Mouse (Mus musculus): ENCODE data around the gene Zdhhc4.

Gene Zdhhc4

DNA sequence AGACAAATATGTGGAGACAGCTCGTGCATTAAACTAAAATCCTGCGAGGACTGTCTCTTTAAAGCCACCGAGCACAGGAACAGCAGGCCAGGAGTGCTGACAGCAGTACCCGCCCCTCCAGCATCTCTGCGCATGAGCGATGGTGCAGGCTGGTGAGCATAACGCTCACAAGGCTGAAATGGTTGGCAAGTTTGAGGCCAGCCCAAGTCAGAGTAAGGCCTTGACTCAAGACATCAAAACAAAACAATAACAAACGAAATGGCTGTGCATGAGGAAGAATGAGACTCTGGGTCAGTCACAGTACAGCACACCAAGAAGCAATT is 11.8 kb downstream of the Zdhhc4 start:
- no peak for DNase-seq

DNA sequence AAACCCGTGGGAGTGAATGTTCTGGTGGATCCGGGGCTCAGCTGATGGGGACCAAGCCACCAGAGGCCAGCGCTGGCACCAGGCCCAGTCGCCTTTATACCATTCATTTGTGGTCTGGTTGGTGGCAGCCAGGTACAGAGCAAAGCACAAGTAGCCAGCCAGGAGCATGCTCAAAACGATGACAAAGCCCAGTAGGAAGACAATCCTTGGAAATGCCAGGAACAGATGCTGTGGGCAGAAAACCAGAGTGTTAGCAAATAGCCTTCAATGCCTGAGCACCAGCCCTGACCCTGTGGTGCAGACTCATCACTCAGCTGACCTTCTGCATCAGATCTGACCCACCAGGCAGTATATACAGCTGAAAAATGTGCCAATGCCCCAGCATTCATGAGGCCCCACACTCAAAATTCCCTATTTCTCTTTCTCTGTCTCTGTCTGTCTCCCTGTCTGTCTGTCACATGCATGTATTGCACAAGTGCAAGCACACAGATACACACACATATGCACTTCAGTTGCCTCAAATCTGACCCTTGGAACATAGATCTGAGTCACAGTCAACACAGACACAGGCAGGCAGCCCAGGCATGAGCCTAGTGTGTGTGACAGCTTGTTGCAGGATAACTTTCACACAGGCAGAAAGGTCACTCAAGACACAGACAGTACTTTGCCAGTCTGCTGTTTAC is 12.3 kb downstream of the Zdhhc4 start:
- DNase-seq: peak; percentile 42 to 49

DNA sequence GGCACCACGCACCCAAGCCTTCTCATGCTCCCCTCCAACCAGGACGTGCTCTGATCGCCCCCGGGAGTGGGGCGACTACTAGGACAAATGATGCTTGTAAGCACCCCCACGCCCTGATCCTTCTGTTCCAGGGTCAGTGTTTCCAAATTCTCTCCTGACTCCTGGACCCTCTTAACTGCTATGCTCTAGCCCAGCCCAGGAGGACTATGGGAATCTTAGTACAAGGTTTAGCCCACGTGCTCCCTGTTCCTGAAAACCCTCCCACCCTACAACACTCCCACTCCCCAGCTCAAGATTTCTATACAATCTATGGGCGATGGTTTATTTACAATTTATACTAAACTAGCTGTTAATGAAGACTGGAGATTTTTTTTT is 13.6 kb downstream of the Zdhhc4 start:
- no peak for DNase-seq

DNA sequence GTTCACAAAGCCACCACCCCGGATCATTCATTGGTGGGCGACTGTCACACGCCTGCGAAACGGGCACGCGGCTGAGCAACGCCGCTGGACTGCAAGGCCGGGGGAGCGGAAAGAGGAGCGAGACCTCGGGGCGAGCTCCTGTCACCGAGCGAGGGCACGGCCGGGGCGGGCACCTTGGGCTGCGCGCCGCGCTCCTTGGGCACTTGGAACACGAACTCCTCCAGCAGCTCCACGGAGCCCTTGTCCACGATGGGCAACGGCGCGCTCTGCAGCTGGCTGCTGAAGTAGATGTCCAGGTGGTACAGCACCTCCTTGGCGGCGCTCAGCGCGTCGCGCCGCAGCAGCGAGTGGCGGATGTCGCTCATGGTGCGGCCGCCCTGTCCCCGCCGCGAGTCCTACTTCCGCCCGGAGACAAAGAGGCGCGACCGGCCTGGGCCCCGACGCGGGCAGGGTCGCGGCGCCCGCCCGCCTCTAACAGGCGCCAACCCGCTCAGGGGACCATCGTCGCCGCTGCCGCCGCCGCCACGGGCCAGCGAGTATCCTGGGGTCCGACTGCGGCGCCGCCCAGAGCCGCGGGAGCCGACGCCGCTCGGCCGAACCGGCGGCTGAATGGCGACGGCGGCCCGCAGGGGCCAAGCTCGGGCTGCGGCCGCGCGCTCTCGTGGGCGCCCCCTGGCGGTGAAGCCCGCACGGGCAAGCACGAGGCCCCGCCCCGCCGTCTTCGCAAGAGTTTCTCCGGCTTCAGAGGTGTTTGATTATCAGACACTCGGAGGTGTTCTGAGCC is 14.1 kb downstream of the Zdhhc4 start, which contains the start of gene E130309D02Rik:
E130309D02Rik (minus strand) TSS at position 631 of the 784 bp plus-strand sequence.
- peak; percentile 96 to 98 for DNase-seq

DNA sequence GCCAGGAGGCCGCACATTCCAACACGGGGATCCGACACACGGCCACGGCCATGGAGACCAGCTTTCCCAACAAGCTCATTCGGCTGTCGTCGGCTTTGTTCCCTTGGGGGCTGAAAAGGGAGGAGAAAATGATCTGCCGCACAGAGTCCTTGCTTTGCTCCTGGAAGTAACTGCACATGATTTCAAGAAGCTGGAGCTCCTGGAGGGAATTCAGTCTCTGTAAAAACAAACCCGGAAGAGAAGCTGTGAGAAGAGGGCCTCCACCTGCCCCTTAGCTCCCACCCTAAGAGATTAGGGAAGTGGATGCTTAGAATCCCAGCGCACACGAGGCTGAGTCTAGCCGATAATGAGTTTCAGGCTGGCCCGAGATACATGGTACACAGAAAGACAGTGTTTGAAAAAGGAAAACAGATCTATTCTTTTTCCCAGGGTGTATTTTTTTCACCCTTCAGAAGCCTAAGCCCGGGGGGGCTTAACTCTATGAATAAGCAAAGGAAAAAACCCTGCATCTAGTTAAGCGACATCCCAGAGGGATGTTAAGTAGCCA is 14.8 kb downstream of the Zdhhc4 start:
- no peak for DNase-seq

DNA sequence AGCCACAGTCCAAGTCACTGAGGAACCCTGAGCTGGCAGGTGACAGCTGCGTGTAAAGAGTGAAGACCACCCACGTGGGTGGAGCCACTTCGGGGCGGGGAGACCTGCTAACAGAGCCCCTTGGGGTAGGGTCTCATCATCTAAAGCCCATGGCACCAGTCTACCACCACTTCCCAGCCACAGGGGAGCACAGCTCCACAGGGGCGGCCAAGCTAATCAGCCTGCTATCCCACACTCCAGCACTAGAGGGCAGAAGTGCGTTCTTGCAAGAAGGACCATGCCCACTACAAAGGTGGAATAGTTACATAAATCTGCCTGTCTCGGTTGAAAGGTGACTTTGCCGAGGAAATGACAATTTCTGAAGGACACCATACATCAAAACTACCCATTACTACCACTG is 17.2 kb downstream of the Zdhhc4 start:
- peak; percentile 87 to 94 for DNase-seq

DNA sequence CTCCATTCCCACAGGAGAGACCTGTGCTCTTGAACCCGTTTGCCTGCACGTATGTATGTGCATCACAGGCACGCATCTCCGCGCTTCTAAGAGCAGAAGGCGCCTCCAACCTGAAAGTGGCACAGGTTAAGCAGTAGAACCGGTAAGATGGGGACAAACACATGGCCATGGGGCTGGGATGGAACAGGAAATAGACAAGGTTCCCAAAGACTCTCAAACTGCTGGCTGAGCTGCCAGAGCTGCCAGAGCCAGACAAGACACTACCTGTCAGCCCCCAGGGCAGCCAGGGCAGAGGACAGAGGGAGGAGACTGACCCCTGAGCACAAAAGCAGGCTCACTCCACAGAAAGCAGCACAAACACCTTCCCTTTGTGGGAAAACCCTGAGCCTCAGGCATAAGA is 19.1 kb downstream of the Zdhhc4 start:
- DNase-seq: no peak

DNA sequence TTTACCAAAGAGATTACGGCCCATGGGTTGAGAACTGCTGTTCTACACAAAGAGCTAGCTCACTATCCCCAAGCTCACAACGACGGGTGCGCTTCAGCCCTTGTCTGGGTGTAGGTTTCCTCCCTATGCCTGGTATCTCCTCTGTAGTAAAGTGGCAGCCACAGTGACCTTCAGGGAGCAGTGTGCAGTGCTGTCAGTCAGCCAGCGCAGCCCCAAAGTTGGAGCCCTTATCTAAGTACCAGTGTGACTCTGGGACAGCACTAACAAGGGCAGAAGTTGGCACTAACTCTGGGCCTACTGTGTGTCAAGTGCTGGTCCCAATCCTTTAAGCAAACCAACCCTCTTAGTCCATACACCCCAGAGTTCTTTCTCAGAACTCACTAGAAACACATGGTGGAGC is 20.2 kb downstream of the Zdhhc4 start:
- DNase-seq: no peak

DNA sequence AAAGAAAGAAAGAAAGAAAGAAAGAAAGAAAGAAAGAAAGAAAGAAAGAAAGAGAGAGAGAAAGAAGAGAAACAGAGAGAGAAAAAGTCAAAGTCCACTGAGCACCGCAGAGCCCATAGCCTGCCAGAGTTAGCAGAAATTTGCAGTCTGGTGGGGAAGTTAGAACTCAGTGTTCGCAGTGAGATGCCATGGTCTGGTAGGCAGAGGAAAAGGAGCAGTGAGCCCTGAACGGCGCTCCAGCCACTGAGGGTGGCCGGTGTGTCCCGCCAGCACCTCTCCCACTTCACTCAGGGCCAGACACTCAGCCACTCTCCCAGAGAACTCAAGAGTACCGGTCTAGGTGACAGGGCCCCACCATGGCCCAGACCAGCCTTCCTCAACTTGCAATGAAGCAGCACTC is 24.8 kb downstream of the Zdhhc4 start:
- DNase-seq: no peak

DNA sequence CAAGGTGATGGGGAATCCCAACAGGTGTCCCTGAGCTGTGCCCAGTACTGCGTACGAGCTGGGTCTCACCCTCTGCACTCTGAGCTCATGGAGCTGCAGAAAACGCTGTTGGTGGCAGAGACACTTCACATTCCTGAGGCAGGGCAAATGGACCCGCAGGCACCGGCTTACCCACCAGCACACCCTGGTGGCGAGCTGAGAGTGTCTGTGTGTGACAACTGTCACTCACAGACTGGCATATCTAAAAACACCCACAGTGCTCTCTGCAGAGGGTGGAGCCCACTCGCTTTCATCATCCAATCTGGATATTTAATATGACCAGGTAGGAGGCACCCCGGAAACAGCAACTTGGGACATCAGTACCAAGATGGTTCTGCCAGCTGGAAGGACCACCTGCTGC is 27.8 kb downstream of the Zdhhc4 start:
- DNase-seq: peak in 1 of 2 experiments; percentile 54

DNA sequence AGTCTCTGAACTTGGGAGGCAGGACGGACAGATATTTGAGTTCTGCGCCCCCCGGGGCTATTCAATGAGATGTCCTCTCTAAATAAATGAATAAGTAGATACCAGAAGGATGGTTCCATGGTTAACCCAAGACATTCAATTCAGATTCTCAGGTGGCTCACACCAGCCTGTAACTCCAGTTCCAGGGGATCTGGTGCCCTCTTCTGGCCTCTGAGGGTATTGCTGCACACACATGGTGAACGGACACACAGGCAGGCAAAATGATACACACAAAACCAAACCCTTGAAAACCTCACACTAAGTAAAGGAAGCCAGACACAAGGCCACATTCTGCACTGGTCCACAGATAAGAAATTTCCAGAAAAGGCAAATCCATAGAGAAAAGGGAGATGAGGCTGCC is 29.4 kb downstream of the Zdhhc4 start:
- DNase-seq: peak; percentile 80 to 87

DNA sequence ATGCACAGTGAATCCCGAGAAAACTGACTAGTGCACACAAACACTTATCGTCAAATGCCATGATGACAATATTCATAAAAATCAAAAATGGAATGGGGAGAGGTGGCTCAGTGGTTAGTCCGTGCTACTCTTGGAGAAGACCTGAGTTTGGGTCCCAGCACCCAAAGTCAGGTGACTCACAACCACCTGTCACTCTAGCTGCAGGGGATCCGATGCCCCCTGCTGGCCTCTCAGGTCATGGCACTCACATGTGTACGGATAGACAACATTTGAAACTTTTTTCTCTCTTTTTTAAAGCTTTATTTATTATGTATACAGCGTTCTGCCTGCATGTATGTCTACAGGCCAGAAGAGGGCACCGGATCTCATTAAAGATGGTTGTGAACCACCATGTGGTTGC is 30.7 kb downstream of the Zdhhc4 start:
- DNase-seq: no peak

DNA sequence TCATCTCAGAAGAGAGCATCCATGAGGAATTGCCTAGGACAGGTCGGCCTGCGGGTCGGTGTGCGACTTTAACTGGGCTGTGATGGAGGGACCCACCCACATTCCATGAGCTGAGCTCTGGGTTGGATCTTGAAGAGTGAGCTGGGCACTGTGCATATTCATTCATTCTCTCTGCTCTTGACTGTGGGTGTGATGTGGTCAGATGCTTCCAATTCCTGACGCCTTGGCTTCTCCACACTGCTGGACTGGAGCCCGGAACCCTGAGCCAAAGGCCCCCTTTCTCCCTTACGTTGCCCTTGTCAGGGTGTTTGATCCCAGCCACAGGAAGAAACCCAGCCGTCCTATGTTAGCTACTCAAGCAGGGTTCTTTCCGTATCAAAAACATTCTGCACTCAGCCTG is 31.1 kb downstream of the Zdhhc4 start:
- no peak for DNase-seq

DNA sequence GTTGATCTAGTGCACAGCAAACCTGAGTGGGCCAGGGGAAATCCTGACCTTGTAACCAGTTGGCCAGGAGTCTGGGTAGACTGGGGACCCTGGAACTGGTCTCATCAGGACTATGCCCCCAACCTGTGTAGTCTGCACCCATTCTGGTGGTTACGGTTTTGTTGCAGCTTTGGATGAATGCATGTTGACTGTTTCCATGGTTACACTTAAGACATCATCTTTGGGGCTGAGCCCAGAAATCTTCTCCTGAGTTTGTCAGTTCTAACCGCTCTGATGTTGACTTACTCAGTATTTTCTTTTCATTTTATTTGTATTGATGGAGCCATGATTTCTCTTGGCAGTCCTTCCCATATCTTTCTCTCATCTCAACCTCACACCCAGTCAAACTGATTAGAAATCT is 33.7 kb downstream of the Zdhhc4 start:
- no peak for DNase-seq

DNA sequence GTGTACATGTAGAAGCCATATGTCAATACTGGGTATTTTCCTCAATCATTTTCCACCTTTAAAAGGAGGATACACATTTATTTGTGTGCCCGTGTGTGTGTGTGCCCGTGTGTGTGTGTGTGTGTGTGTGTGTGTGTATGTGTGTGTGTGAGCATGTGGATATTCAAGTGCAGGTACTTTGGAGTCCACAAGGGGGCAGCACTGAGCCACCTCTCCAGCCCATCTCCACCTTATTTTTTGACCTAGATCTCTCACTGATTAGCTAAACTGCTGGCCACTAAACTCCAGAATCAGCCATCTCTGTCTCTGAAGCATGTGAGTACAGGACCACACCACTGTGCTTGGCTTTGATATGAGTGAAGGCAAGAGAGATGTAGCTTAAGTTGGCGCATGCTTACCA is 34.2 kb downstream of the Zdhhc4 start:
- DNase-seq: no peak

DNA sequence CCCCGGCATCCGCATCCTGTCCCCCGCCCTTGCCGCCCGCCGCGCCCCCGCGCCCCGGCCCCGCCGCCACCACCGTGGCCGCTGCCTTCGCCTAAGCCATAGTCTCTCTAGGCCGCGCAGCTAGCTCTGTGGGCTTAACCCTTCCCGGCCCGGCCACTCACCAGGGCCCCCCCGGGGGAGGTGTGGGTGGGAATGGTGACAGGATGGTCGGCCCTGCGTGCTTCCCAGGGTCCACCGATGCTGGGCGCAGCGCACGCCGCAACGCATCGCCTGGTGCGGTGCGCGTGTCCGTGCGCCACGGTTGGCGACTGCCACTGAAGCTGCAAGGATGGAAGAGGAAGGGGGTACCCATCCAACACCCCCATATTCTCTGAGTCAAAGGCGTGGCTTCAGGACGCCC is 35.7 kb downstream of the Zdhhc4 start, which contains the start of gene Zfp853:
Zfp853 (minus strand) TSS at position 220 of the 400 bp plus-strand sequence.
- DNase-seq: no peak

DNA sequence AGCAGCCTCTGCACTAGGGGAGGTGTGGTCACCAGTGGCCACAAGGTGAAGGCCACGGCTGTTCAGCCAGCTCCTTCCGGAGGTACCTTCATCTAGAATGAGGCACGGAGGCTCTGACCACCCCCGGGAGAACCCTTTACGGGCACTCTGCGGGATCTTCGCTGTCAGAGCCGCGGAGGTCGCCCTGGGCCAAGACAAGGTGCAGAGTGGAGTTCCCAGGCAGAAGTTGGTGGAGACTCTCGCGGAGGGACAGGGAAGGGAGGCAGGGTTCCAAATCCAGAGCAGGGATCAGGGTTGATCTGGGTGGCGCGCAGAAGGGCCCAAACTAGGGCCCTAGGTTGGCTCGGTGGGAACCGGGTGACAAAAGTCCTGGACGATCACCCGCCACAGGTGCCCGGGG is 36.2 kb downstream of the Zdhhc4 start:
- DNase-seq: no peak

DNA sequence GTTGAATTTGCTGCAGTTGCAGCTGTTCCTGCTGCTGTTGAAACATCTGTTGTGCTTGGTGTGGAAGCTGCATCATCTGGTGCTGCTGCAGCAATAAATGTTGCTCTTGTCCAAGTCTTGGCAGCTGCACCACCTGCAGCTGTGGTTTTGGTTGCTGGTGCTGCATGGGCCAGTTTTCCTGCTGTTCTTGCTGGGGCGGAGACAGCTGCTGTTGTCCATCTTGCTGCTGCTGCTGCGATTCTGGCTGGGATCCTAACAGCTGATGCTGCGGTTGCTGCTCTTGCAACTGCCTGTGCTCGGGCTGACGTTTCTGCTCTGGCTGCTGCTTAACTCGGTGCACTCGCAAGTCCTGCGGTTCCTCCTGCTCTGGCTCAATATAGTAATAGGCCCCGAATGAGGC is 39.8 kb downstream of the Zdhhc4 start:
- DNase-seq: no peak

DNA sequence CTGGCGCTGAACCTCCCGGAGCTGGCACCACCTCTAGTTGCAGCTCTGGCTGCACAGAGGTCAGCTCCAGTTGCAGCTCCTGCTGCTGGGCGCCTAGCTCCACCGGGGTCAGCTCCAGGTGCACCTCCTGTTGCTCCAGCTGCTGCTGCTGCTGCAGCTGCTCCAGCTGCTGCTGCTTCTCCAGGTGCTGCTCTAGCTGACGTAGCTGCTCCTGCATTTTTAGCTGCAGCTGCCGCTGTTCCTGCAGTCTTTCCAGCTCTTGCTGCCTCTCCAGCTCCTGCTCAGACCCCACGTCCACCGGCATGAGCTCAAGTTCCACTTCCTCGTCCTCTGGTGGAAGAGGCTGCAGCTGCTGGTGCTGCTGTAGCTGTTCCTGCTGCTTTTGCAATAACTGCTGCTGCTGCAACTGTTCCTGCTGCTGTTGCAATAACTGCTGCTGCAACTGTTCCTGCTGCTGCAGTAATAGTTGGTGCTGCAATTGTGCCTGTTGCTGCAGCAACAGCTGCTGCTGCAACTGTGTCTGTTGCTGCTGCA is 40.6 kb downstream of the Zdhhc4 start:
- no peak for DNase-seq

DNA sequence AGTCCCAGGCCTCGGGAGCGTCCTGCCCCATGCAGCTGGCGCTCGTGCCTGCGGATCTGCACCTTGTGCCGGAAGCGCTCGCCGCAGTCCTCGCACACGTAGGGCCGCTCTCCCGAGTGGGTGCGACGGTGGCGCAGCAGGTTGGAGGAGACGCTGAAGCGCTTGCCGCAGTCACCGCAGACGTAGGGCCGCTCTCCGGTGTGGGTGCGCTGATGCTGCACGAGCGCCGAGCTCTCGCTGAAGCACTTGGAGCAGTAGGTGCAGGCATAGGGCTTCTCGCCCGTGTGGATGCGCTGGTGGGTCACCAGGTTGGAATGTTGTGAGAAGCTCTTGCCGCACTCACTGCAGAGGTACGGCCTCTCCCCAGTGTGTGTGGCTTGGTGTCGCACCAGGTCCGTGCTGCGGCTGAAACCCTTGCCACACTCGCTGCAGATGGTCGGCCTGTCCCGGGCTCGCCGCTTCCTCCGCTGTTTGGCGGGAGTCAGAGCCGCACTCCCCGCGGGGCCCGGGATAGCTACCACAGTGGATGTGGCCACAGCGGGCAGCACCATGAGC is 41.2 kb downstream of the Zdhhc4 start:
- DNase-seq: no peak

DNA sequence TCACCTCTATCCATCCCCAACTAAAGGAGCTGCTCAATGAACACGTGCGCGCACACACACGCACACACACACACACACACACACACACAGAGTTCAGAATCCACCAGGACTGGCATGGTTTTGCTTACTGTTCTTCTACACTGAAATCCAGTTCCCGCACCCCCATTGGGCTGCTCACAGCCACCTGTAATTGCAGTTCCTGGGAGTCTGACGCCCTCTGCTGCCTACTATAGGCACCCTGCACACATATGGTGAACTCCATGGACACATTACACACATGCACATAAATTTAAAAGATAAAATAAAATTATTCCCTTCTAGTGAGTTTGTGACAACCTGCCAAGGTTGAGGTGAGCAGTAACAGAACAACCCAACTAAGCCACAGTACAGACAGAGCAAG is 44.3 kb downstream of the Zdhhc4 start:
- no peak for DNase-seq

DNA sequence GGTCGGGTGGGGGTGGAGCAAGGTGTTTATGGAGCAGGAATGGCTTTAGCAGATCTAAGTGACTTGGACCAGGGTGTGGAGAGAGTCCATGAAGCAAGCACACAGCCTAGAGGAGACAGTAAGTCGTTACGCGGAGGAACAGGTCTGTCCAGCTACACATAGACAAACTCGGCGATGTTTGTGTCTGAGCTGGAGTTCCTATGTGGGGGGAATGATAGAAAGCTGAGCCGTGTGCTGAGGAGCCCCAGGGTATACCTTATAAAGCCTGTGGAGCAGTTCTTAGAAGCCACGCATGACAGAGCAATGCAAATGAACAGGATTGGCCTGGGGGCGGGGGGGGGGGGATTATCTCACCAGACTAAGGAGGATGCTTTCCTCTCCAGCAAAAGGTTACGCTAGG is 49.8 kb downstream of the Zdhhc4 start:
- DNase-seq: no peak

DNA sequence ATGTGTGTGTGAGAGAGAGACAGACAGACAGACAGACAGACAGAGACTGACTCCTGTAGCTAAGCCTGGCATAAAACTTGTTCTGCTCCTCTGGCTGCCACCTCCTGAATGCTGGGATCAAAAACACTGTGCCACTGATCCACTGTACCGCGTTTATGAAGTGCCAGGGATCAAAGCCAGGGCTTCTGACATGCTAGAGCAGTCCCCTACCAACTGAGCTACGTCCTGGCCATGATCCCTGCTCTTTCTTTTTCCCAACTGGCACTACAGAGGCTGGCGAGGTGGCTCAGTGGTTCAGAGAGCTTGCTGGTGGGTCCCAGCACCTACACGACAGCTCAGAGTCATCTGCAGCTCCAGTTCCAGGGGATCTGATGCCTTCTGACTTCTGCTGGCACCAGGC is 53.3 kb downstream of the Zdhhc4 start:
- peak in 1 of 2 experiments; percentile 50 for DNase-seq
